Mouse (Mus musculus) lung, postnatal 0 days (tissue): ENCODE measurements around the gene Aplp1. TPM values are rescaled to one million over a fixed set of nuclear protein-coding genes. Genes with fewer than 3 reads are reported as not detected.

Experiments
- ATAC-seq: fragments of 200-750 bp; cut with Nextera tagmentation; 2 replicates; pipeline ENCODE4 v1.8.0; 2017; ENCODE audit warnings: moderate library complexity
- DNase-seq: peaks from one replicate; pipeline ENCODE4 v3.0.0-alpha.2; 2016; ENCODE audit warnings: low spot score
- H3K27ac ChIP-seq: fragments of 300-500 bp; sonication (generic); 2 replicates; pipeline ENCODE4 v1.5.1; 2014; ENCODE audit warnings: antibody characterized with exemption, mild to moderate bottlenecking, low read length, mixed read lengths
- H3K27me3 ChIP-seq: fragments of 300-500 bp; sonication (generic); replicated peaks from 2 replicates; pipeline ENCODE4 v1.6.1; 2014; ENCODE audit warnings: low read length, mixed read lengths; ENCODE audit not compliant: insufficient read depth
- H3K36me3 ChIP-seq: fragments of 300-500 bp; sonication (generic); 2 replicates; pipeline ENCODE4 v1.6.1; 2014; ENCODE audit warnings: low read length, mixed read lengths; ENCODE audit not compliant: insufficient read depth
- H3K4me1 ChIP-seq: fragments of 300-500 bp; sonication (generic); 2 replicates; pipeline ENCODE4 v1.6.1; 2014; ENCODE audit warnings: antibody characterized with exemption, low read depth, low read length, mixed read lengths; ENCODE audit not compliant: insufficient read depth
- H3K4me2 ChIP-seq: fragments of 300-500 bp; sonication (generic); replicated peaks from 2 replicates; pipeline ENCODE4 v1.6.1; 2014; ENCODE audit warnings: low read depth, mild to moderate bottlenecking, low read length, moderate library complexity, mixed read lengths
- H3K4me3 ChIP-seq: fragments of 300-500 bp; sonication (generic); 2 replicates; pipeline ENCODE4 v1.5.1; 2014; ENCODE audit warnings: low read depth, low read length
- H3K9ac ChIP-seq: fragments of 300-500 bp; sonication (generic); replicated peaks from 2 replicates; pipeline ENCODE4 v1.6.1; 2014; ENCODE audit warnings: low read depth, mild to moderate bottlenecking
- H3K9me3 ChIP-seq: fragments of 300-500 bp; sonication (generic); 2 replicates; pipeline ENCODE4 v1.6.1; 2016; ENCODE audit warnings: low read length, mixed read lengths
- CTCF ChIP-seq: IDR thresholded peaks from 2 replicates; pipeline ENCODE4 v1.5.1; 2016; ENCODE audit warnings: antibody characterized with exemption, mild to moderate bottlenecking
- EP300 ChIP-seq: IDR thresholded peaks from 2 replicates; pipeline ENCODE4 v1.6.1; 2016; ENCODE audit warnings: antibody characterized with exemption, mild to moderate bottlenecking, control low read depth
- whole genome bisulfite sequencing: fragments of 180-500 bp; shearing (Covaris S2); extraction: QIAGEN DNeasy Blood & Tissue Kit; methylation state at CpG from one replicate; pipeline ENCODE4 v1.1.7; 2014; 5-methylcytosine and 5-hydroxymethylcytosine counted together
- polyA plus RNA-seq: library from polyadenylated mRNA; unstranded; fragments of >200 nt; fragmentation: Nextera tagmentation; extraction: Ambion mirVana; gene quantifications from 2 replicates; pipeline ENCODE4 v1.2.1, GENCODE M21; 2015

The Aplp1 gene
- polyA plus RNA-seq, 1 experiment from 2014 or later: 6.8 TPM

DNA sequence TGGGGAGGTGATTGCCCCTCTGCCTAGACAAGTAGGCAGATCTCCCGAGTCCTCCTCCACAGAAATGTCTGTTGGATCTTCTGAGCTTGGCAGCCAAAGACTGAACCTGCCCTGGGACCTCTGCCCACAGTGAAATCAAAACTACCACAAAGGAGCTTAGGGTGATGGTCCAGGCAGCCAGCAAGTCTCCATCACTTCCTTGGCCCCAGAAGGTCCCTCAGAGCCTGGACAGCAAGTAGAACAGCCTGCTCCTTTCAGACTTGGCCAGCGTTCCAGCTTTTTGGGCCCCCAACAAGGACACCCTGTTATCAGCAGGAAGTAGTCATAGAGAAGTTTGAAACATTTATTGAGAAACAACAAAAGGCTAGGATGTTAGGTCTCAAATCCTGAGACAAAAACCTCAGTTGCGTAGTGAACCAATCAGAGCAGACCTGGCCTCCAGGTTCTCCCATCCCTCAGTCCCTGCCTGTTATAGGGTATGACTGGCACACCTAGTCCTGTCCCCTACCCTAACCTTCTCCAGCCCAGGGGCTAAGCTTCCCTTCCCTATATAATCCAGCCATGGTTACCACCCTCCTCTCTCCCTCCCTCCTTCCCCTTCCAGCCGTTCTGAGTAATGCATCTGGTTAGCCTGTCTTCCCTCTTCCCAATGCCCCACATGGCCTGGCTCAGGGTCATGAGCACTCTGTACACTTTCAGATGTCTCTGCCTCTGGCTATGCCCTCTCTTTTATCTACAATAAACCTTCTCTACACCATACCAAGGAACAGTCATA lies 52.4 kb downstream of the Aplp1 start:
- H3K4me3 ChIP-seq: no peak overlapping the region
- ATAC-seq (no peak), DNase-seq (no peak)
- H3K9ac ChIP-seq: no peak overlapping the region
- no peaks in the 10 kb centered on the region for H3K36me3 ChIP-seq
- no peaks in the 10 kb centered on the region for H3K27me3 ChIP-seq
- H3K4me2 ChIP-seq: no peak overlapping the region
- H3K4me1 ChIP-seq: no peaks in the 10 kb centered on the region
- H3K9me3 ChIP-seq: no peaks in the 10 kb centered on the region
- 0 out of 2 replicates have a peak overlapping the region, but pooled peaks have one; percentile 23 for H3K27ac ChIP-seq
- TF ChIP-seq EP300 (no peak), CTCF (no peak)
- WGBS: 62% methylated on average over 4 of the region's 4 CpGs

Other genes with a start within 250 kb of the Aplp1 start
- gene Capns1, start 246.7 kb downstream of the Aplp1 start, polyA plus RNA-seq: 118 and 120 TPM in 2 replicates
- 122 and 144 TPM in 2 replicates for gene Polr2i, start 213.6 kb downstream of the Aplp1 start, polyA plus RNA-seq
- 142 and 143 TPM in 2 replicates for gene Tbcb, start 213.3 kb downstream of the Aplp1 start, polyA plus RNA-seq
- gene Ovol3, start 209.8 kb downstream of the Aplp1 start, polyA plus RNA-seq: 0.27 TPM in 1 of 2 replicates, not detected in the other
- gene Thap8, start 165.4 kb downstream of the Aplp1 start, polyA plus RNA-seq: 0.37 and 0.81 TPM in 2 replicates
- gene Wdr62, start 165.1 kb downstream of the Aplp1 start, polyA plus RNA-seq: 2.5 and 2.7 TPM in 2 replicates
- 4.3 and 5.0 TPM in 2 replicates for gene Clip3, start 153.8 kb downstream of the Aplp1 start, polyA plus RNA-seq
- gene Alkbh6, start 136.8 kb downstream of the Aplp1 start, polyA plus RNA-seq: 60.6 and 78.2 TPM in 2 replicates
- gene Syne4, start 130.7 kb downstream of the Aplp1 start, polyA plus RNA-seq: 13.1 and 17.2 TPM in 2 replicates
- gene E130208F15Rik, start 123.8 kb downstream of the Aplp1 start, polyA plus RNA-seq: not detected in 2 replicates
- gene Sdhaf1, start 121.6 kb downstream of the Aplp1 start, polyA plus RNA-seq: 17.6 and 20.0 TPM in 2 replicates
- 2.0 and 2.8 TPM in 2 replicates for gene Lrfn3, start 82.8 kb downstream of the Aplp1 start, polyA plus RNA-seq
- gene Tyrobp, start 31.8 kb downstream of the Aplp1 start, polyA plus RNA-seq: 209 and 244 TPM in 2 replicates
- 7.2 and 9.4 TPM in 2 replicates for gene Hcst, start 25.7 kb downstream of the Aplp1 start, polyA plus RNA-seq
- 1.9 and 2.5 TPM in 2 replicates for gene Nfkbid, start 23.8 kb downstream of the Aplp1 start, polyA plus RNA-seq
- not detected in 2 replicates for gene Kirrel2, start 12.2 kb upstream of the Aplp1 start, polyA plus RNA-seq
- gene Nphs1, start 12.8 kb upstream of the Aplp1 start, polyA plus RNA-seq: 0.12 TPM in 2 replicates
- gene Prodh2, start 48.1 kb upstream of the Aplp1 start, polyA plus RNA-seq: not detected in 2 replicates
- 2.1 TPM in 2 replicates for gene Arhgap33, start 89.5 kb upstream of the Aplp1 start, polyA plus RNA-seq
- 22.8 and 27.0 TPM in 2 replicates for gene Hspb6, start 106.6 kb upstream of the Aplp1 start, polyA plus RNA-seq
- gene Proser3, start 106.8 kb upstream of the Aplp1 start, polyA plus RNA-seq: 4.0 and 4.4 TPM in 2 replicates
- 32.8 and 38.6 TPM in 2 replicates for gene Lin37, start 114.3 kb upstream of the Aplp1 start, polyA plus RNA-seq
- 75.0 and 86.0 TPM in 2 replicates for gene U2af1l4, start 117.8 kb upstream of the Aplp1 start, polyA plus RNA-seq
- gene Gm49396, start 117.8 kb upstream of the Aplp1 start, polyA plus RNA-seq: 4.5 and 6.1 TPM in 2 replicates
- 173 and 184 TPM in 2 replicates for gene Psenen, start 118.1 kb upstream of the Aplp1 start, polyA plus RNA-seq
- 1.2 and 3.2 TPM in 2 replicates for gene Igflr1, start 119.9 kb upstream of the Aplp1 start, polyA plus RNA-seq
- 6.8 and 6.9 TPM in 2 replicates for gene Kmt2b, start 143.2 kb upstream of the Aplp1 start, polyA plus RNA-seq
- gene Zbtb32, start 153.4 kb upstream of the Aplp1 start, polyA plus RNA-seq: 3.0 and 3.9 TPM in 2 replicates
- 11.2 and 11.8 TPM in 2 replicates for gene Upk1a, start 167.3 kb upstream of the Aplp1 start, polyA plus RNA-seq
- gene Cox6b1, start 180.6 kb upstream of the Aplp1 start, polyA plus RNA-seq: 717 and 766 TPM in 2 replicates
- not detected in 2 replicates for gene Etv2, start 190.3 kb upstream of the Aplp1 start, polyA plus RNA-seq
- 101 and 107 TPM in 2 replicates for gene Rbm42, start 204.8 kb upstream of the Aplp1 start, polyA plus RNA-seq
- gene Haus5, start 219.5 kb upstream of the Aplp1 start, polyA plus RNA-seq: 10.0 and 10.3 TPM in 2 replicates
- gene Pmis2, start 226.1 kb upstream of the Aplp1 start, polyA plus RNA-seq: not detected in 2 replicates